Mouse (Mus musculus) kidney, adult 2 months (tissue): ENCODE results near the gene Sox9.

Experiments
- CTCF ChIP-seq: fragments of 200-500 bp; conservative IDR thresholded peaks from 2 replicates; pipeline ENCODE4 v1.5.1; 2011; ENCODE audit warnings: low read depth, mild to moderate bottlenecking, control low read depth, low read length, moderate library complexity, mixed read lengths; ENCODE audit not compliant: insufficient read depth, insufficient read length
- POLR2A ChIP-seq: fragments of 200-500 bp; IDR thresholded peaks from one replicate; pipeline ENCODE4 v1.6.1; 2011; ENCODE audit warnings: low read depth, low read length, control low read depth

DNA sequence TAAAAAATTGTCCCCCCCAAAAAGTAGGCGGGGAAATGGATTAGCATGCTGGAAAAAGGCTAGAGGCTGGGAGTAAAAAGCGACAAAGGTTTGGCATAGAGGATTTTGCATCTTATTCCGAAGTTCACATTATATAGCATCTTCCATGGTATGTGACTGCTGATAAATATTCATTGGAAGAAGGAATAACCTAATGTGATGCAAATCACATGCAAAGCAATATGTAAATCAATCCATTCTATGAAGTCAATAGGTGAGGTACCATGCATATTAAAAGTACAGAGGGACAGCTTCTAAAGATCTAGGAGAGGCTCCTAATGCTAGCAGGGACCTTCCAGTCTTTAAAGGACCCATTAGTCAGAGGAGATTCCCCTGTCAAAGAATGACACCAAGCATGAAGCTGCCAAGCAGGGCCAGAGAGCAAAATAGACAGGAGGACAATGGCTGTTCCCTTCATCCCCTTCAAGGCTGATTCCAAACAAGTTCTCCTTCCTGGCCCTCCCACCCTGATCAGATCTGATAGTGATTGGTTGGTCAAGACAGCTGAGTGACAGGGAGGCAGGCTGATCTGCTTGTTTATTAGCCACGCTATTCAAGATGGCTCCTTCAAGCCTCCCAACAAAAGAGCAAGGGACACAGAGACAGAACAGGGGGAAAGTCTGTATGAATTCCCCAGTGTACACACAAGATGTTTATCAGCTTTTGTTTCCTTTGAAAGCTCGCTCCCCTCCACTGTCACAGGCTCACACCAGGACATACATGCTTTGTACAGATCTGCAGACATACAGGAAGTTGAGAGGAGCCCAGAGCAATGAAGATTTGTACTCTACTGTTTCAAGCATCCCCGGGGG lies 44.4 kb downstream of the Sox9 start:
- TF ChIP-seq CTCF (no peak), POLR2A (no peak)
